Mouse (Mus musculus): Measurements from ENCODE around the gene Gm17482. TPM values are rescaled to one million over a fixed set of nuclear protein-coding genes. Genes with fewer than 3 reads are reported as not detected.
A peak's percentile ranks its signal among the peaks of the same experiment; 100 is the strongest.

Gm17482 gene
- polyA plus RNA-seq, 1 experiment from 2014 or later: not detected

- Histone ChIP-seq H3K4me2 (replicated peaks; ENCODE audit: low read depth) (no peak overlapping the region), H3K9me3 (ENCODE audit: control insufficient read depth, low read length) (no peaks in the 10 kb centered on the region), H3K4me1 (replicated peaks; ENCODE audit: control insufficient read depth, insufficient read depth) (no peaks in the 10 kb centered on the region), H3K36me3 (ENCODE audit: control insufficient read depth, insufficient read depth, low read length) (no peaks in the 10 kb centered on the region), H3K27ac (replicated peaks) (no peak overlapping the region), H3K4me3 (ENCODE audit: low read depth, low read length) (no peak overlapping the region), H3K27me3 (ENCODE audit: control insufficient read depth, insufficient read depth, low read length) (no peaks in the 10 kb centered on the region), H3K9ac (ENCODE audit: low read length) (no peak overlapping the region)
- ATAC-seq (ENCODE audit: low FRiP score, low TSS enrichment) (no peak), DNase-seq (ENCODE audit: low spot score) (no peak)
- WGBS: 63% methylated on average over 2 of the region's 2 CpGs
- no peak for TF ChIP-seq CTCF (IDR thresholded peaks at IDR 0.05; ENCODE audit: low read depth)
Measured at GRCm38 (mm10) chr6:115210187-115210586, 17.0 kb upstream of the Gm17482 start.

GRCm38 (mm10) chr6:115210820-115211219 lies 16.3 kb upstream of the Gm17482 start:
- Histone ChIP-seq H3K9ac (ENCODE audit: low read length) (no peak overlapping the region), H3K4me2 (replicated peaks; ENCODE audit: low read depth) (no peak overlapping the region), H3K27ac (replicated peaks) (no peak overlapping the region), H3K36me3 (ENCODE audit: control insufficient read depth, insufficient read depth, low read length) (no peaks in the 10 kb centered on the region), H3K9me3 (ENCODE audit: control insufficient read depth, low read length) (no peaks in the 10 kb centered on the region), H3K27me3 (ENCODE audit: control insufficient read depth, insufficient read depth, low read length) (no peaks in the 10 kb centered on the region), H3K4me1 (replicated peaks; ENCODE audit: control insufficient read depth, insufficient read depth) (no peaks in the 10 kb centered on the region), H3K4me3 (ENCODE audit: low read depth, low read length) (no peak overlapping the region)
- 56% methylated on average over 3 of the region's 3 CpGs for WGBS
- ATAC-seq (ENCODE audit: low FRiP score, low TSS enrichment) (no peak), DNase-seq (ENCODE audit: low spot score) (no peak)
- TF ChIP-seq CTCF (IDR thresholded peaks at IDR 0.05; ENCODE audit: low read depth) (no peak), EP300 (optimal IDR thresholded peaks at IDR 0.05) (no peak)

- ATAC-seq (ENCODE audit: low FRiP score, low TSS enrichment): no peak
- Histone ChIP-seq H3K9ac (ENCODE audit: low read length) (no peak overlapping the region), H3K9me3 (ENCODE audit: control insufficient read depth, low read length) (no peaks in the 10 kb centered on the region), H3K27ac (replicated peaks) (no peak overlapping the region), H3K4me2 (replicated peaks; ENCODE audit: low read depth) (no peak overlapping the region), H3K36me3 (ENCODE audit: control insufficient read depth, insufficient read depth, low read length) (no peaks in the 10 kb centered on the region), H3K4me3 (ENCODE audit: low read depth, low read length) (no peak overlapping the region), H3K27me3 (ENCODE audit: control insufficient read depth, insufficient read depth, low read length) (no peaks in the 10 kb centered on the region), H3K4me1 (replicated peaks; ENCODE audit: control insufficient read depth, insufficient read depth) (no peaks in the 10 kb centered on the region)
- TF ChIP-seq EP300 (optimal IDR thresholded peaks at IDR 0.05): no peak
- no peak for TF ChIP-seq CTCF (IDR thresholded peaks at IDR 0.05; ENCODE audit: low read depth)
- no peak for DNase-seq (ENCODE audit: low spot score)
- 47% methylated on average over 5 of the region's 5 CpGs for WGBS
Measured at GRCm38 (mm10) chr6:115212132-115212903, 14.8 kb upstream of the Gm17482 start.

- TF ChIP-seq CTCF (IDR thresholded peaks at IDR 0.05; ENCODE audit: low read depth) (no peak), EP300 (optimal IDR thresholded peaks at IDR 0.05) (no peak)
- 49% methylated on average over 5 of the region's 5 CpGs for WGBS
- Histone ChIP-seq H3K27me3 (ENCODE audit: control insufficient read depth, insufficient read depth, low read length) (no peaks in the 10 kb centered on the region), H3K4me1 (replicated peaks; ENCODE audit: control insufficient read depth, insufficient read depth) (no peaks in the 10 kb centered on the region), H3K4me3 (ENCODE audit: low read depth, low read length) (no peak overlapping the region), H3K27ac (replicated peaks) (no peak overlapping the region), H3K9ac (ENCODE audit: low read length) (no peak overlapping the region), H3K9me3 (ENCODE audit: control insufficient read depth, low read length) (no peaks in the 10 kb centered on the region), H3K36me3 (ENCODE audit: control insufficient read depth, insufficient read depth, low read length) (no peaks in the 10 kb centered on the region), H3K4me2 (replicated peaks; ENCODE audit: low read depth) (no peak overlapping the region)
- no peak for DNase-seq (ENCODE audit: low spot score)
- no peak for ATAC-seq (ENCODE audit: low FRiP score, low TSS enrichment)
Measured at GRCm38 (mm10) chr6:115213129-115213528, 14.0 kb upstream of the Gm17482 start.

- no peak overlapping the region for H3K27ac ChIP-seq (replicated peaks)
- no peaks in the 10 kb centered on the region for H3K27me3 ChIP-seq (ENCODE audit: control insufficient read depth, insufficient read depth, low read length)
- no peak; the same call in 1 of the 2 replicates for ATAC-seq (ENCODE audit: low FRiP score, low TSS enrichment)
- H3K9me3 ChIP-seq (ENCODE audit: control insufficient read depth, low read length): no peaks in the 10 kb centered on the region
- no peaks in the 10 kb centered on the region for H3K36me3 ChIP-seq (ENCODE audit: control insufficient read depth, insufficient read depth, low read length)
- DNase-seq (ENCODE audit: low spot score): peak; percentile 31
- TF ChIP-seq CTCF (IDR thresholded peaks at IDR 0.05; ENCODE audit: low read depth): no peak
- no peak for TF ChIP-seq EP300 (optimal IDR thresholded peaks at IDR 0.05)
- no peak overlapping the region for H3K4me3 ChIP-seq (ENCODE audit: low read depth, low read length)
- 73% methylated on average over 8 of the region's 8 CpGs for WGBS
- no peaks in the 10 kb centered on the region for H3K4me1 ChIP-seq (replicated peaks; ENCODE audit: control insufficient read depth, insufficient read depth)
- H3K4me2 ChIP-seq (replicated peaks; ENCODE audit: low read depth): no peak overlapping the region
- H3K9ac ChIP-seq (ENCODE audit: low read length): no peak overlapping the region
Measured at GRCm38 (mm10) chr6:115221215-115221641, 5.9 kb upstream of the Gm17482 start.

GRCm38 (mm10) chr6:115225519-115225918 lies 1.6 kb upstream of the Gm17482 start:
- no peak overlapping the region for H3K4me2 ChIP-seq (replicated peaks; ENCODE audit: low read depth)
- no peak overlapping the region for H3K9ac ChIP-seq (ENCODE audit: low read length)
- no peak overlapping the region for H3K4me3 ChIP-seq (ENCODE audit: low read depth, low read length)
- ATAC-seq (ENCODE audit: low FRiP score, low TSS enrichment) (no peak), DNase-seq (ENCODE audit: low spot score) (no peak)
- H3K9me3 ChIP-seq (ENCODE audit: control insufficient read depth, low read length): no peaks in the 10 kb centered on the region
- no peaks in the 10 kb centered on the region for H3K4me1 ChIP-seq (replicated peaks; ENCODE audit: control insufficient read depth, insufficient read depth)
- H3K27ac ChIP-seq (replicated peaks): no peak overlapping the region
- TF ChIP-seq EP300 (optimal IDR thresholded peaks at IDR 0.05): no peak
- WGBS: 40% methylated on average over 3 of the region's 3 CpGs
- H3K27me3 ChIP-seq (ENCODE audit: control insufficient read depth, insufficient read depth, low read length): no peaks in the 10 kb centered on the region
- H3K36me3 ChIP-seq (ENCODE audit: control insufficient read depth, insufficient read depth, low read length): no peaks in the 10 kb centered on the region

Measured in stomach, postnatal 0 days (tissue).